Mouse (Mus musculus): ENCODE results near the gene Glis1.
"Not testable (repeated sequence)": the region's sequence is repeated elsewhere in the genome, so short reads cannot be mapped to it uniquely, and the experiment has no call there.

Glis1 gene

DNA sequence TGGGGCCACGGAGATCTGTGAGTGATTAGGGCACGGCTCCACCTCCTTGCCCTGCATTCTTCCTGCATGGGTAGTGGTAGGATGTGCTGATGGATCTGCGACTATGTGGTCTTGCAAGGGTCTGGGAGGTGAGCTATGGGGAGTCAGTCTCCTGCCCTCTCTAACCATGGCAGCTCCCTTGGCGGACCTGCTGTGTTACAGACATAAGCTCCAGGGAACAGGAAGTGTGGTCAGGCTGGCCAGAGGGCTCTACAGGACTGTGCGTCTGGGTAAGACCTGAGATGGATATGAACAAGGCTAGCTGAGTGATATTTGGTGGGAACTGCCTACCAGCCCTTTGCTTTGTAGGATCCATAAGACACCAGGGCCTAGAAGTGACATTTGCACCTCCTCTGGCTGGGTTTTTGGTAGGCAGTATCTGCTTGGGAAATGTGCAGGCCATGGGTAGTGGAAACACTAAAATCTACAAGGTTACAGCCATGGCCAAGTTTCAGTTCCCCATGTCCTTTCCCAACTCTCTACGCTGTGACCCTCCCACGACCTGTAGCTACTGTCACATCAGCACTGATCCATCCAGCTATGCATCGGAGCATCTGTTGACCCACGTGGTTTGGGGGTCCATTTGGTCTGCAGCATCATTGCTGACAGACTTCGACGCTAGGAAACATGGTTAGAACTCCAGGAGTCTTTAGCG is 142.9 kb downstream of the Glis1 start:
- no peak for DNase-seq (ENCODE audit: low spot score)

DNA sequence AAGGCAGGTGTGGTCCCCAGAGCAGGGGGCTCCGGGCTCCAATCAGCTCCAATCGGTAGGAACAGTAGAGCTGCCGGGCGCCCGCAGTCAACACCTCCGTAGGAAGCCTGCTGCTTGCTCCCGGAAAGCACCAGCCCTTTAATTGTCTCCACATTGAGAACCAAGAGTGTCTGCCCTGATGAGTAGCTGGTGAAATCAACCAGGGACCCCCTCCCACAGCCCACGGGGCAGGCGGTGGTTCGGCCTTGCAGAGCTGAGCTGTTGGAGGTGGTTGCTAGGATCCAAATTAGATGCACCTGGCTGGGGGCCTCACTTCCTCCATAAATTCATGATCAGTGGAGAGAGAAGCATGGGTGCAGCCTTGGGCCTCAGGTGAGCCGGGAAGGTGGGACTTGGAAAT is 146.5 kb downstream of the Glis1 start:
- no peak for DNase-seq (ENCODE audit: low spot score)

DNA sequence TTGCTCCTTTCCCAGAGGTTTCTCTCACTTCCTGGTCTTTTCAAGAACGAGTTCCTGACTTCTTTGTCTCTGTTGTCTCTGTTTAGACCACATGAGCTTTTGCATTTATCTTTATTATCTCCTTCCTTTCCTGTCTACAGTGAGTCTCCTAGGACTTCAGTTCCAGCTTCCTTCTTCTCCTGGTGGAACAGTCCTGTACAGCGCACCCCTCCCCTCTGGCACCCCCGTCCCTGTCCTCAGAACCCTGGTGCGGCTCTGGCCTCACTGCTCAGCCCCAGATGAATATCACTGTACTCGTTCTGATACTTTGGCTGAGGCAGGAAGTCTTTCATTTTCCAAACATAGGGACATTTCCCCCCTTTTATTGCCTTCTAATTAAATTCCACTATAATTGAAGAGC is 152.0 kb downstream of the Glis1 start:
- DNase-seq (ENCODE audit: low spot score) = no peak

DNA sequence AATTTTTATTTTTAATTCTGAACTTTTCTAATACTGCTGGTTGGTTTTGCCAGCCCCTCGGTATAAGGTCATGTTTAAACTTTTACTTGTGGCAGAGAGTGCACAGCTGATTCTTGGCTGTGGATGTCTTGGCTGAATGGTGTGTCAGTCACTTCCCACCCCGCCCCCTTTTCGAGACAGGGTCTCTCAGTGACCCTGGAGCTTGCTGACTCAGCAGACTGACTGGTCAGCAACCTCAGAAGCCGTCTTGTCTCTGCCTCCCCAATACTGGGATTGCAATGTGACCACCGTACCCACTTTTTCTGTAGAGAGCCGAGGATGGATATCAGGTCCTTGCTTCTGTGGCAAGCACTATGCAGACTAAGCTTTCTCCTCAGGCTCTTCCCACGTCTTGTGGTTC is 154.2 kb downstream of the Glis1 start:
- DNase-seq (ENCODE audit: low spot score) = no peak

DNA sequence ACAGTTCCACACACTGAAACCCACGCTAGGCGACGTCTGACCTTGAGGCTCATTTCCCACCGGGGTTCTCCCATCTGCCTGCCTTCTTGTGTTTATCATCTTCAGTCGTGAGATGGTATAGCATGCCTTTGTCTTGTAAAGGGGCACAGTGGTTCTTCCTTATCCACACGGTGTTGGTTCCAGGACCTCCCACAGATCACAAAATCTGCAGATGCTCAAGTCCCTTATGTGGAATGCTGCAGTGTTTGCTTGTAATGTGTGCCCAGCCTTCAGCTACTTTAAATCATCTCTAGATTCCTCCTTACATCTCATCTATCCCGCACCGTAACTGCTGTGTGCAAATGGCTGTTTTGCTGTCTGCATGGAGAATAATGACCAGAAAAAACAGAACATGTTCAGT is 154.7 kb downstream of the Glis1 start:
- no peak for DNase-seq (ENCODE audit: low spot score)

DNA sequence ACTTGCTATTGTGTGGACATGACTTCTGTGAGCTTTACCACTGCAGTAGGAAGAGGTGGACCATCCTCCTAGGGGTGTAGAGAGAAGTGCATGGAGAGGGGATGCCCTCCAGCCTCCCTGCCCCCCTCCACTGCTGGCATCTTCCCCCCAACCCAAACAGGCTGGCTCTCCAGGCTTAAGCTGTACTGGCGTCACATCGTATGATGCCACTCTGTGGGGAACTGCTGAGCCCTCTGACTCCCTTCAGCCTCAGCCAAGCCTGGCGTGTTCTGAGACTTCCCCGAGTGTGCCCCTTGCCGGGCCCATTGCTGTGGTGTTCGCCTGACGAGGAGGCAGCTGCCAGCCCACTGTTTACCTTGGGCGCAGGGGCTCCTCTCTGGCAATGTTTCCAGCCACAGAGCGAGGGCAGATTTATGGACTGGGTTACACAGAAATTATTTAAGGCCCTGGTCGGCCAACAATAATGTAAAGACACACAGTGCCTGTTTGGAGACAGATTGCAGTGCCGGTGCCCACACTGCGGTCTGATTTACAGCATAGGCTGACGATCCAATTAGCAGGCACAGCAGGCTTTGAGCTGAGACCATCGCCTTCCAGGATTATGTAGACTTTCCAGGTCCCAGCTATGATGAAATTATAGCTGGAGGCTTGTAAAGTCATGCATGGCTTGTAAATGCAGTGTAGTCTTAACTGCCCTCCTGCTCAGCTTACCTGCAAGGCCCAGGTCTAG is 156.6 kb downstream of the Glis1 start:
- no peak for DNase-seq (ENCODE audit: low spot score)

DNA sequence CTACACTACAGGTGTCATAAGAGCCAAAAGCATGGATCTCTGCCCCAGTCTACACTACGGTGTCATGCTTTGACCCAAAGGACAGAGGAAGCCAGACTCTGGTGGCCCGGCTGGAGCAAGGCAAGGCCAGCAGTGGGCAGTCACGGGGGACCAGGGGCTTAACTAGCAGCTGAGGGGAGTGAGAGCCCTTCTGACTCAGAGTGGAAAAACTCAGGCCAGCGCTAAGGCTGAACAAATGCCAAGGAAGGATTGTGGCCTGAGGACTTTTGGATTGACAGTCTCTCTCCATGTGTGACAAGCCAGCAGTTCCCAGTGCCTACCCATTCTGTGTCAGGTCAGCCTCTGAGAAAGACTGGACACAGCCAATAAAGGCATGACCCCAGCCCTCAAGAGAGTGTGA is 159.0 kb downstream of the Glis1 start:
- DNase-seq (ENCODE audit: low spot score) = no peak

DNA sequence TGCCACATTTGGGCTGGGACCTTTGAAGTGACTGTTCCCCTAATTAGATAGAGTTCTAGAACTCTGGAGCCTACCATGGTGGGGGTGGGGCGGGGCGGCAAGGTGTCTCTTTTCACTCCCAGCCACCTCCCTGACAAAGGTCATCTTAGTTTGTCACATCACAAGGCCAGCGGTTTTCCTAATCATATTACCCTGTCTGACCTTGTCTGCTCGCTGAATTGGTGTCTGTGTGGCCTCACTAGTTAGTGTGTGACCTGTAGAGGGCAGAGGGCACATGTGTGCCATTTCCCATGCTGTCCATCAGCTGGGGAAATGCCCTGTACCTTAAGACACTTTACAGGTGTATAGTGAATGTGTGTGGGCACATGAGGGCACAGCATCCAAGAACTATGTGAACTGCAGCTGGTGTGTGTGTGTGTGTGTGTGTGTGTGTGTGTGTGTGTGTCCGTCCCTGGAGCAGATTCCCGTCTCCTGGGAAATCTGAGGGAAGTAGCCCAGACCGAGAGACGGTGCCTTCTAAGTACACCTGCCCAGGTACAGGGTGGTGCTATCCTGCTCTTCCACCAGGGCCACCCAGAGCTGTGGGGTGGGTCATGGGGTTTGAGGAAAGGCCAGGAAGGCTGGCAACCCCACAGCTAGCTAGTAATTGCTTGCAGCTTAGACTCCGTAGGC is 163.0 kb downstream of the Glis1 start:
- no peak for DNase-seq (ENCODE audit: low spot score)

DNA sequence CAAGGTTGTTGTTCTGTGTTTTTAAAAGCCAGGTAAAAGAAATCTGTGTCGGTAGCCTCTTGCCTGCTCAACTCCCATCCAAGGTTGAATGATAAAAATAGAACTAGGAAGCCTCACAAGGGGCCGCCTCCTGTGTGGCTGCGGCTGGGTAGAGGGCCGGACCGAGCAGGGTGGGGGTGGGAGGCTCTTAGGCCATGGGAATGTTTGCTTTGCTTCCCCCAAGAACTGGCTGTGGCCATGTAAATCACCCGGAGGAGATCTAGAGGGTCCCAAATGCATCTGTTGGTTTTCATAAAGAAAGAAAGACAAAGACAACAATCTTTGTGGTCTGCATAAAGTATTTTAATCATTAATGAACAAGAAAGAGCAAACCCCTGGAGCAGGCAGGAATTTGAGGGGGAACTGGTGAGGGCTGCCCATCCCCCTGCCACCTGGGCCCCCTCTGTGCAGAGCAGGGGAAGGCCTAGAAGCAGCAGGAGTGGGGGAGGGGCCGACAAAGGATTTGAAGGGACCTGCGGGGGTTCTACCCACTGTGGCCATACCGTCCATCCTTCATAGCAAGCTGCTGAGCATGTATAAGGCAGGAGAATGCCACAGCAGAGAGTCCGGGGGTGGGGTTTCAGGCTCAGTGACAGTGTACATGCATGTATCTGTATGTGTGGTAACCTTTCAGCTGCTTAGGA is 163.6 kb downstream of the Glis1 start:
- no peak for DNase-seq (ENCODE audit: low spot score)

DNA sequence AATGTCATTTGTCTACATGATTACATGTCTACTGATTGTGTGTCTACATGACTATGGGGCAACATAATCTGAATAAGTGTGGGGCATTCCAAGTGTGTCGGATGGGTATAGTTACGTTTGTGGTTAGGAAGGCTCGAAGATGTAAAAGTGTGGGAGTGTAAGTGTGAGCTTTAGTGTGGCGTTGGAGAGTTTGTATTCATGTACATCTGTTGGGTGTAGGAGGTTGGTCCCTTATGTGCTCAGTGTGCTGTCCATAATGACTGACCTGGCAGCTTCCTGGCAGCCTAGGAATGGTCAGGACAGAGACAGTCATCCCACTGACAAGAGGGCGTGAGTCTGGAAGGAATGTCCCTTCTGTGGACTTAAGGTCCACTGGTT is 164.2 kb downstream of the Glis1 start:
- DNase-seq (ENCODE audit: low spot score) = not testable (repeated sequence)

DNA sequence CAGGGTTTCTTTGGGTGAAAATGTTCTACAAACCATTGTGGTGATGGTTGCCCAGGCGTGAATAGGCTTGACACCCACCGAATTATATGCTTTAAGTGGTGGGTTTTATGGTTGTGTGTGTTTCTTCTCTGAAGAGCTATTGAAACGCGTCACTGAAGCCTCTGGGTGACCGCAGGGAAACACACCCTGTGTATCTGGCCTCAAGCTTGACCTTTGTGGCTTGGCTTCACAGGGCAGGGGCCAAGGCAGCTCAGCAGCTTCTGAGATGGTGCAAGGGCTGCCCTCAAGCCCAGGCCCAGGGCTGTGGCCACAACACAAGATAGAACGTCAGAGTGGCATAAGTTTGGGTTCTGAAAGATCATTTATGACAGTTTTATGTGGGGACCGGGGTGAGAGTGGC is 167.9 kb downstream of the Glis1 start:
- DNase-seq (ENCODE audit: low spot score) = no peak

DNA sequence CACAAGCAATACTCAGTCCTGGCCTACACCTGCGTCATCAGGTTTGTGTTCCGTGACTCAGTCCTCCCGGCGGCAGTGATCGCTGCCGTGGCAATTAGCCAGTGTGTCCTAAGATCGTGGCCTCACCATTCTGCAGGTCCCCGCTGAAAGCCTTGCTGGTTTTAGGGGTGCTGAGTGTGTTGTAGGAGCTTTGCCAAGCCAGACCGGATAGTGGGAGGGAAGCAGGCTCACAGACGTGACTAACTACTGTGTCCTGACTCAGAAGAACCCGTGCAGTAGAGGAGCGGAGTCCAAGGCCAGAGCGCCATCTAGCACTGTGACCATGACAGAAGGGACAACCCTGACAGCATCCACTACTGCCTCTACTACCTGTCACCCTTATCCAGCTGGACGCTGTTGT is 168.4 kb downstream of the Glis1 start:
- no peak for DNase-seq (ENCODE audit: low spot score)

DNA sequence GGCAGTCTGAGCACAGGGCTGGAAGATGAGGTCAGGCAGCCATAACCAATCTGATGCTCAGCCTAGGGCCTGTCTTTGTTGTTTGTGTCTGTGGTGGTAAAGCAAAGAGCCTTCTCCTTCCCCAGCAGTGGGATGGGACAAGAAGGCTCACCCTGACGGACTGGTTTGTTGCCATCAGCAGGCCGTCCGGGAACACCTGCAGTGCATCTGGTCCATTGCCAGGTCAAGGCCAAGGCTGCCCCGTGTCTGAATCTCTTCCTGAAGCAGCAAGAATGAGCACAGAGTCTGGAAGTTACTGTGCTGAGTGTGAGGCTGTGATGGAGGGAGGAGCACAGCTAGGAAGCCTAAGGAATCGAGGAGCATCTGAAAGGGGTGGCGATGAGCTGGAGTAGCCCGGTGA is 168.8 kb downstream of the Glis1 start:
- DNase-seq (ENCODE audit: low spot score) = no peak

DNA sequence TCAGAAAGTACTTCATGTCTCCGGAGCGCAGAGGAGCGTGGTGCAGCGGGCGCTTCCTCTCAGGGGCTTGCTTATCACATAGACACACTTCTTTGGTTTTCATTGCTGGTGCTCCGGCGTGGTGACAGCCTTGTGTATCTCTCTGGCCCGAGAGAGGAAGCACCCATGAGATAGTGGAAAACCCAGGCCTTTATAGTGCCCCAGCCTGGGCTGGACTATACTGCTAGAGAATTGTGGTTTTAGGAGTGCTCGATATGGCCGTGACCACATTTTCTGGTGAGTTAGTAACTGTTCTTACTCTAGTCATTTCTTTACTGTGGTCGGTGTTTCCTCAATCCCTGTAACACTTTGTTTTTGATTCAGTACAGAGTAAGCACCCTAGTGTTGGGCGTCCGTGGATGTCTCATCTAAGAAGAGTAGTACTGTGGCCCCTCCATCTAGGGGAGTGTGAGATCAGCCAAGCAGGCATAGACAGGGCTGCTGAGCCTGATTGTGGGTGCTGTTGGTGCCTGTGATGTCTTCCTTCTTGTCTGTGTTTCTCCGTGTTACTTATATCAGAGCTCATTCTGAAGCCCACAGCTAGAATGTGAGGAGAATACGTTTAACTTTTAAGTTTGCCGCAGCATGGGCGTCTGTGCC is 171.7 kb downstream of the Glis1 start:
- DNase-seq (ENCODE audit: low spot score) = no peak

DNA sequence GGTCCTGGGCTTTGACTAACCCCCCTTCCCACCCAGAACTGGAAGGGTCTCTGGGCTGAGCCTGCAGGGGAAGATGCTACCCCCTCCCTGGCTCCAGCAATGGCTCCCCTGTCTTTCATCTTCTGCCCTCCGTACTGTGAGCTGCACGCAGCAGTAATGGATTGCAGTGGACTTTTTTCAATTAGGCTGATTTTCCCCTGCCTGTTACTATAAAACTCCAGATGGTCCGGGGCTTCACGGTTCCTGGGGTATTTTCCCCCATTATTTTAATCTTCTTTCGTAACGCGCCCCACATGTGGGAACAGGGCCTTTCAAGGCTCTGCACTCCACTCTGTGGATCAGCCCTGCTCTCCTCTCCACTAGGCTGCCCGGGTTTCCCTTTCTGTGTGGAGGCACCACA is 175.4 kb downstream of the Glis1 start:
- no peak for DNase-seq (ENCODE audit: low spot score)

DNA sequence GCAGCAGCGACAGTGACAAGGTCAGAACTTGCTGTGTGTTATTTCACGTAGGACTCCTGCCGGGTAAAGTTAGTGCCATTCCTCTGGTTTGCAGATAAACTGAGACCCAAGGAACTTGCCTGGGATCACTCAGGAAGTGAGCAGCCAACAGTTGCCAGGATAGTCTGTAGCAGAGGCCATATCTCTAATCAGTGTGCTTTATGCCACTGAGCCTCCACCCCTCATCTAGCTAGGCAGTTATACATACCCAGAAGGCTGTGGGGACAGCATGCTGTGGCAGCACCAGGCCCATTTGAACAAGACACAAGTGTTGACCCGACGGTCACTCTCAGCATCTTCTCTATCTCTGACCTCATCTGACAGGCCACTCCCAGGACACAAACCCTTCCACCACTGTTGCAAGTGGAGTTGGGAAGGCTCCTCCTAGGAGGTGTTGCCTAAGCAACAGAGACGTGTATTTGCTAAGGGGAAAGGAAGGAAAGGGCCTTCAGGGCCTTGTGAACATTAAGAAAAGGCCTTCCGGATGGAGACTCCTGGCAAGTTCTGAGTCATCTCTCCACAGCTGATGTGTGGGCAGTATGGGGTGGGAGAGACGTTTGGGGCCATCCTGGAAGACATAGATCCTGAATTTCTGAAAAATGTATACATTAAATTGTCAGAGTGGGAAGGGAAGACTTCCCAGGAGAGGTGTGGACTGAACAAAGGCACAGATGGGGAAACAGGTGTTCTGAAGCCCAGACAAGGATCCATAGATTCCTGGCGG is 177.7 kb downstream of the Glis1 start:
- DNase-seq (ENCODE audit: low spot score) = no peak

DNA sequence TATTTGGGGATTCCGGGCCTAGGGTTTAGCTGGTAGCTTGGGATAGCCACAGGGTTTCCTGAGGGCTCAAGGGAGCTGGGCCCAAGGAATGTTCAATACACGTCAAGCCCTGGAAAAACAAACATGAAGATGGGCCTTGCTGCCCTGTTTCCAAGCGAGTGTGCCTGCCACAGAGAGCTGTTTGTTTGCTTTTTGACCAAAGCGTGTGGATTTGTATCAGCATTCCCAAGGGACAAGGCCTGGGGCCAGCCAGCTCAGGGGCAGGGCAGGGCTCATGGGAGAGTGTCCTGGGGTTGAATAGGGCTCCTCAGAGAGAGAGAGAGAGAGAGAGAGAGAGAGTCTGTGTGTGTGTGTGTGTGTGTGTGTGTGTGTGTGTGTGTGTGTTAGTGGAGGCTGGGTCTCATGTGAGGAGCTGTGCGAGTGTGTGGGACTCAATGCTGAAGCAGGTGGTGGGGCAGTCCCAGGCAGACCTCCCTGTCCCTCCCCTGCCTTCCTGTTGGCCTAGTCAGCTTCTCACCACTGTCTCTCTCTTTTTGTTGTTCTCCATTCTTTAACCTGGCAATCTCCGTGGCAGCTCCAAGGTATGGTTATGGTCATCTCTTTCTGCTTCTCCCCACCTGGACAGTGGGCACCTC is 183.3 kb downstream of the Glis1 start:
- DNase-seq (ENCODE audit: low spot score) = no peak

DNA sequence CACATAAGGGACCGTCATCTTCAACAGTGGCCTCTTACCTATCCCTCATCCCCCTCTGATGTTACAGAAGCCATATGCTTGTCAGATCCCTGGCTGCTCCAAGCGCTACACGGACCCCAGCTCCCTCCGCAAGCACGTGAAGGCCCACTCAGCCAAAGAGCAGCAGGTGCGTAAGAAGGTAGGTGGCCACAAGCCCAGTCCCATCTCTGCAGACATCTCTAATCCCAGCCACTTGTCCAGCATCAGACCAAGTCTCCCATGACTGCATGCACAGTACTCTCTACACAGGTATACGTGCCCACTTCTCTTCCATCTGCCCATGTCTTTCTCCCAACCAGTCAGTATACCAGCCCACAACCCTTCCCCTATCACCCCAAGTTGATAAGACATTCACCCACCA is 185.1 kb downstream of the Glis1 start:
- no peak for DNase-seq (ENCODE audit: low spot score)

DNA sequence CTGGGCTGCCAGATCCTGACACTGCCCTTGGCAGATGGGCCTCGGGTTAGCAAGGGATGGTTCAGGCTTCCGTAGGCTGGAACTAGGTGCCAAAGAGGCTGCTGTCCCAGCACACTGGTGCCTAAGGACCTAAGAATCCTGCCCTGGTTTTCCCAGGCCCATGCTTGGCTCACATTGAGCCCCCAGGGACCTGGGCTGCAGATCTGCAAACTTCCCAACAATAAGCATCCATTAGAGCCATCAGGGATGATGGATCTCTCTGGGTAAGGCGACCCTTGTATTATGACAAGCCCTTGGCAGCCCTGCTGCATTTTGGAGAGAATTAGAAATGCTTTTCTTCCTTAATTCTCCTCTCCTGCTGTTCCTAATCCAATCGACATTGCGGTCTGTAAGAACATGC is 187.0 kb downstream of the Glis1 start:
- DNase-seq (ENCODE audit: low spot score) = no peak

DNA sequence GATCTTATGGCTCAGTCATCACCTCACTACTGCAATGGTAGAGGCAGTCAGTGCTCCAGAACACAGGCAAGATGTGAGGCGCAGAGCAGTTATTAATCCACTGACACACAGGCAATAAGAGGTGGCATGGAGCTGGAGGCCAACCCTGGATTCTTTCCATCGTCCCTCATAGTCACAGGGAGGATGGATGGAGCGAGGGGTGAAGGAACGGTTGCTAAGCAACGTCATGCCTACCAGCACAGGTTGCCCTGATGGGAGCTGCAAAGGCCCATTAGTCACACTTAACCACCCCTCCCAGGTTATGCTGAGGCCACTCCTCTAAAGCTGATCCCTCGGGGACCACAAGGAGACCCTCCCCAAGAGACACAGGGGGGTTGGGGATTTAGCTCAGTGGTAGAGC is 187.9 kb downstream of the Glis1 start:
- DNase-seq (ENCODE audit: low spot score) = no peak

DNA sequence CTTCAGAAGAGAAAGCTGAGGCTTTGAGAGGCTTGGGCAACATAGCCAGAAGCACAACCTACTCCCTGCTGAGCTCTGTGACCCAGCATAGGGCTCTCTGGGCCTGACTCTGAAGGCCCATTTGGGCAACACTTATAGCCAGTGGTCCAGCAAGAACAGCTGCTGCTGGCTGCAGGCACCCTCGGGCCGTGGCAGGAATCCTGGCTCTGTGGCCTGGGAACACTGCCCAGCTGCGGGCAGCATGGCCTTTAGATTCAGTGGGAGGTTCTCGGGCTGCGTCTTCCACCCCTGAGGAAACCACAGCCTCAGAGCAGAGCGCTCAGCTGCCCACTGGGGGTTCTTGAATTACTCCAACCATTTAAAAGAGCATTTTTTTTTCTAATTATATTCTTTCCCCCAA is 189.5 kb downstream of the Glis1 start:
- DNase-seq (ENCODE audit: low spot score) = no peak
